Mouse (Mus musculus): ENCODE measurements around the gene Fignl2.

- TF ChIP-seq CTCF (IDR thresholded peaks at IDR 0.05; ENCODE audit: control insufficient read depth, insufficient read depth, insufficient read length) (no peak), MYOD1 (IDR thresholded peaks at IDR 0.05; ENCODE audit: control insufficient read depth, insufficient read length, low read depth) (no peak), USF1 (IDR thresholded peaks at IDR 0.05; ENCODE audit: low read depth) (no peak), FOSL1 (IDR thresholded peaks at IDR 0.05; ENCODE audit: insufficient read depth, low read length, poor library complexity, severe bottlenecking) (no peak)
Observed at GRCm38 (mm10) chr15:101060280-101060852, 18.0 kb downstream of the Fignl2 start.
